Mouse (Mus musculus): ENCODE measurements around the gene Clcn1. TPM values are rescaled to one million over a fixed set of nuclear protein-coding genes. Genes with fewer than 3 reads are reported as not detected.

The Clcn1 gene
- total and polyA plus RNA-seq, 2 experiments from 2014 or later, result 0.95 to 2.0 TPM

DNA sequence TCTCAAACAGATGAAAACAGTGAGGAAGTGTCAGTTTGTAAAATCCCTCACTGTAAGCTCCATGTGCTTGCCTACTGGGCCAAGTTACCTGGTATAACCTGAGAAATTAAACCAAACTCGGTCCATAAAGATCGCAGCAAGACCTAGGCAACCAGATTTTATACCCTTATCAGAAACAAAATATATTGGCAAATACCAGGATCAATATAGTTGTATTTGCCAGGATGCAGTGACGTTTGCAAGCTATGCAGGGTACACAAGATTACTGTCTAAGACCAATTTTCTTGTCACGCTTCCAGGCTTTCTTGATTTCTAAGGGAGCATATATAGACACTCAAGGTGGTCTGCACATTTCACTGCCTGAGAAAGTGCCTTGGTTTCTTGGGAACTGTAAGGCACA is 34.7 kb upstream of the Clcn1 start:
- H3K9me3 ChIP-seq (ENCODE audit: low read length), result no peaks in the 10 kb centered on the region
- no peak overlapping the region for H3K4me2 ChIP-seq (ENCODE audit: low read depth, low read length)
- no peaks in the 10 kb centered on the region for H3K36me3 ChIP-seq (ENCODE audit: insufficient read depth, low read length)
- DNase-seq (ENCODE audit: low spot score) (no peak), ATAC-seq (no peak)
- TF ChIP-seq CTCF (IDR thresholded peaks at IDR 0.05; ENCODE audit: low read depth), result no peak
- no peak overlapping the region for H3K27ac ChIP-seq
- H3K4me1 ChIP-seq (ENCODE audit: insufficient read depth, low read length), result no peaks in the 10 kb centered on the region
- H3K4me3 ChIP-seq (ENCODE audit: low read length), result no peak overlapping the region
- WGBS, result 89% methylated on average over 4 of the region's 4 CpGs
- no peaks in the 10 kb centered on the region for H3K27me3 ChIP-seq (ENCODE audit: insufficient read depth, low read length)
- no peak overlapping the region for H3K9ac ChIP-seq (replicated peaks; ENCODE audit: low read length)

DNA sequence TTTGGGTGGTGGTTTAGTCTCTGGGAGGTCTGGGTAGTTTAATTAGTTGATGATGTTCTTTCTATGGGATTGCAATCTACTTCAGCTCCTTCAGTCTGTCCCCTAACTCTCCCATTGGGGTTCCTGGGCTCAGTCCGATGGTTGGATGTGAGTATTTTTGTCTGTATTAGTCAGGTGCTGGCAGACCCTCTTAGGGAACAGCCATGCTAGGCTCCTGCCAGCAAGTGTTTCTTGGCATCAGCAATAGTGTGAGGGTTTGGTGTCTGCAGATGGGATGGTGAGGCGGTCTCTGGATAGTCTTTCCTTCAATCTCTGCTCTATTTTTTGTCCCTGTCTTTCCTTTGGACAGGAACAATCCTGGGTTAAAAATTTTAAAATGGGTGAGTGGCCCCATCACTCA is 33.4 kb upstream of the Clcn1 start:
- Histone ChIP-seq H3K9ac (replicated peaks; ENCODE audit: low read length) (no peak overlapping the region), H3K4me3 (ENCODE audit: low read length) (no peak overlapping the region), H3K9me3 (ENCODE audit: low read length) (no peaks in the 10 kb centered on the region), H3K27me3 (ENCODE audit: insufficient read depth, low read length) (no peaks in the 10 kb centered on the region), H3K4me2 (ENCODE audit: low read depth, low read length) (no peak overlapping the region), H3K36me3 (ENCODE audit: insufficient read depth, low read length) (no peaks in the 10 kb centered on the region), H3K27ac (no peak overlapping the region), H3K4me1 (ENCODE audit: insufficient read depth, low read length) (no peaks in the 10 kb centered on the region)
- ATAC-seq (no peak), DNase-seq (ENCODE audit: low spot score) (no peak)
- TF ChIP-seq CTCF (IDR thresholded peaks at IDR 0.05; ENCODE audit: low read depth), result no peak
- WGBS, result 71% methylated on average over 2 of the region's 2 CpGs

DNA sequence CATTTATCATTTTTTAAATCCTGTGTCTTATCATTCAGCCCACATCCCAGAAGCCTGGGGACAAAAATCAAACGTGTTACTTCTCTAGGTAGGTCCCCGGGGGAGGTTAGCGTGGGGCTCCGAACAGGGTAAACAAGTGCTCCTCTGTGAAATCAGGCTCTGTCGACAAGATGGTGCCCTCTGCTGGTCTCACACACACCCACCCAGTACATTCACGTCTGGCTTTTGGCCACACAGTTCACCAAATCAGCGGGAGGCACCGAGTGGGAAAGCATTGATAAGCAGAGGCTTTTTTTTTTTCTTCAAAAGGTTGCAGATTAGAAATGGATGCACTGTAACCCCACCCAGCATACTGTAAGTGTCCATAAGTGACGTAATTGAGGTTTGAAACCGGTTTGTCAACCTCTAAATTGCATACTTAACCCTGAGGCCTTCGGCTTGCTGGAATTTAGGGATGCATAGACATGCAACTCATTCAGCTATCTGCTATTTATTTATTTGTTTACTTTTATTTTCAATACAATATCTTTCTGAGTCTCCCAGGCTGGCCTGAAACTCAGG is 29.1 kb upstream of the Clcn1 start:
- no peak overlapping the region for H3K27ac ChIP-seq
- H3K36me3 ChIP-seq (ENCODE audit: insufficient read depth, low read length), result no peaks in the 10 kb centered on the region
- ATAC-seq (peak; percentile 78; the same call in 1 of the 2 replicates), DNase-seq (ENCODE audit: low spot score) (peak; percentile 68)
- no peaks in the 10 kb centered on the region for H3K9me3 ChIP-seq (ENCODE audit: low read length)
- no peak overlapping the region for H3K9ac ChIP-seq (replicated peaks; ENCODE audit: low read length)
- TF ChIP-seq CTCF (IDR thresholded peaks at IDR 0.05; ENCODE audit: low read depth), result peak; percentile 73
- H3K4me1 ChIP-seq (ENCODE audit: insufficient read depth, low read length), result no peaks in the 10 kb centered on the region
- no peak overlapping the region for H3K4me3 ChIP-seq (ENCODE audit: low read length)
- no peaks in the 10 kb centered on the region for H3K27me3 ChIP-seq (ENCODE audit: insufficient read depth, low read length)
- 19% methylated on average over 11 of the region's 11 CpGs for WGBS
- no peak overlapping the region for H3K4me2 ChIP-seq (ENCODE audit: low read depth, low read length)

DNA sequence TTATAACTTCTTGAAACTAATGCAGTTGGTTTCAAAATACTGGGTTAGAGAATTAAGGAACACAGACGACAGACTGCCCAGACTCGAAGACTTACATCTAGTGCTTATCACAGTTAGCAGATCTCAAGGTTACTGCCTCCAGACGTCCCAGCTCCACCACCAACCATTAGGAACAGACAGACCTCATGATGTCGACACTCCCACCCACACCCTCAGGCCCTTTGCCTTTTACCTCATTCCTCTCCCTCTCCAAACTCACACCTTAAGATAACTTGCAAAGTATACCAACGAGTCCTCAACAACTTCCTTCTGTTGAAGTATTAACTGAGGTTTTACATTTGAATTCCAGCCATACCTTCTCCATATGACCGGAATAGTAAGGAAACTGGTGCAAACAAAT is 26.1 kb upstream of the Clcn1 start:
- TF ChIP-seq CTCF (IDR thresholded peaks at IDR 0.05; ENCODE audit: low read depth), result no peak
- ATAC-seq (no peak), DNase-seq (ENCODE audit: low spot score) (no peak)
- no peak overlapping the region for H3K4me2 ChIP-seq (ENCODE audit: low read depth, low read length)
- H3K9me3 ChIP-seq (ENCODE audit: low read length), result no peaks in the 10 kb centered on the region
- H3K4me3 ChIP-seq (ENCODE audit: low read length), result no peak overlapping the region
- WGBS, result 71% methylated on average over 6 of the region's 6 CpGs
- H3K9ac ChIP-seq (replicated peaks; ENCODE audit: low read length), result no peak overlapping the region
- H3K4me1 ChIP-seq (ENCODE audit: insufficient read depth, low read length), result no peaks in the 10 kb centered on the region
- H3K27ac ChIP-seq, result no peak overlapping the region
- H3K27me3 ChIP-seq (ENCODE audit: insufficient read depth, low read length), result no peaks in the 10 kb centered on the region
- H3K36me3 ChIP-seq (ENCODE audit: insufficient read depth, low read length), result no peaks in the 10 kb centered on the region

DNA sequence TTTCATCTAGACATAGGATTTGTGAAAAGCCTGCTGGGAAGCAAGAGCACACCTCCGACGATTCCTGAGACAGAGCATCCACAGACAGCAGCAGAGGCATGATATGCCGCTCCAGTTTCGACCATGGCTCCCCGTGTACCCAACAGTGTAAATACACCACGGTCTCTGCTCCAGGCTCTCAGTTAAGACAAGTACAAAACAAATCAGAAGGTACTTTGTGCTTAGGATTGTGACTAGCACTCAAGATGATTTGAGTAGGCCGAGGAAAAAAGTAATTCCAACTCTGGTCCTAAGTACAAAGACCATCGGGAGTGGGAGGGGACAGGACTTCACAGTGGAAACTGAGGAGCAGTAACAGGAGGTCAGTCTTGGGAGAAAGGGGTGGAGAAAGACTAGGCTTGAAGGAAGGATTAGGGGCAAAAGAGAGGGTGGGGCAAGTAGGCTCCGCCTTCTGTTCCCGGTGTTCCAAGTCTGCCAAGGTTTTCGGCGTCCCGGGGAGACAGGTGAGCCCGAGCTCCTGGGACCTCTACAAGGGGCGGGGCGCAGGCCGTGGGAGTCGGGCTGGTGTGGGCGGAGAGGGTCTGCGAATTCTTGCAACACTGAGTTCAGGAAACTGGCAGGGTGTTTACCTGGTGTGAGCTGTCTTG is 24.8 kb upstream of the Clcn1 start, which contains the start of gene Tmem139:
Tmem139 (plus strand) TSS at position 447 of the 647 bp plus-strand sequence.
- 23% methylated on average over 20 of the region's 20 CpGs for WGBS
- H3K9ac ChIP-seq (replicated peaks; ENCODE audit: low read length), result no peak within 1 kb of the TSS
- ATAC-seq (no peak), DNase-seq (ENCODE audit: low spot score) (no peak)
- no peaks in the 10 kb centered on the region for H3K36me3 ChIP-seq (ENCODE audit: insufficient read depth, low read length)
- H3K9me3 ChIP-seq (ENCODE audit: low read length), result no peaks in the 10 kb centered on the region
- no peak within 1 kb of the TSS for H3K4me2 ChIP-seq (ENCODE audit: low read depth, low read length)
- TF ChIP-seq CTCF (IDR thresholded peaks at IDR 0.05; ENCODE audit: low read depth), result no peak
- H3K4me1 ChIP-seq (ENCODE audit: insufficient read depth, low read length), result no peaks in the 10 kb centered on the region
- H3K4me3 ChIP-seq (ENCODE audit: low read length), result no peak within 1 kb of the TSS
- H3K27me3 ChIP-seq (ENCODE audit: insufficient read depth, low read length), result no peaks in the 10 kb centered on the region
- H3K27ac ChIP-seq, result no peak within 1 kb of the TSS

DNA sequence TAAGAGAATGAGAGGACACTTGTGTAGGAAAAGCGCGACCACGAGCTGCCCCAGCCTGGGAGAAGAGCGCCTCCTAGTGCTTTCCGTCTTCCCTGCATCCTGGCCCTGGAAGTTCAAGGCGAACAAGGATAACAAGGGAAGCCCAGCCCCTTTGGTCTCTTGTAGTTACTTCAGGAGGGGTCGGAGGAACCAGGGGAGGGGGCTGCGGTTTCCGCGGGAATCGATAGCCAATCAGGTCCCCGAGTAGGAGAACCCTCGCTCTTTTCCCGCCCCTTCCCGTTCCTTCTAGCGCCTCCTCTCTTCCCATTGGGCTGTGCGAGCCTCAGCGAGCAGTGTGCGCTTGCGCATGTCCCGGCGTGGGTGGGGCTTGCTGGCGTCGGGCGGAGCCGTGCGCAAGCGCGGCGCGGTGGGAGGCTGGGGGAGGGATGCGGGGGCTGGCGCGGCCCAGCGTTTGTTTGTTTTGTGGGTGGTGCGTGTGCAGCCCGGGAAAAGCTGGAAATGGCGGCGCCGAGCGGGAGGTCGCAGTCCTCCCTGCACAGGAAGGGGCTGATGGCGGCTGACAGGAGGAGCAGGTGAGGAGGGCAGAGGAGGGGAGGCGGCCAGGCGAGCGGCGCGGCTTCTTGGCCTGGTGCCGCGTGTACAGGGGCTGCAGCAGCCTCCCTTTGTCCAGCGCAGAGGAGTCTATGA is 21.7 kb upstream of the Clcn1 start, which contains the start of gene Casp2:
Casp2 (plus strand) TSS at position 360 of the 687 bp plus-strand sequence.
- DNase-seq (ENCODE audit: low spot score) (peak; percentile 99), ATAC-seq (peak; percentile 100)
- H3K27me3 ChIP-seq (ENCODE audit: insufficient read depth, low read length), result no peaks in the 10 kb centered on the region
- peaks cover 13% of the 10 kb centered on the region for H3K36me3 ChIP-seq (ENCODE audit: insufficient read depth, low read length)
- peak within 1 kb of the TSS; percentile 93 for H3K4me3 ChIP-seq (ENCODE audit: low read length)
- TF ChIP-seq CTCF (IDR thresholded peaks at IDR 0.05; ENCODE audit: low read depth), result peak; percentile 97
- H3K9me3 ChIP-seq (ENCODE audit: low read length), result no peaks in the 10 kb centered on the region
- H3K9ac ChIP-seq (replicated peaks; ENCODE audit: low read length), result peak within 1 kb of the TSS; percentile 88
- H3K27ac ChIP-seq, result peak within 1 kb of the TSS; percentile 90
- H3K4me1 ChIP-seq (ENCODE audit: insufficient read depth, low read length), result no peaks in the 10 kb centered on the region
- WGBS, result 1% methylated on average over 45 of the region's 51 CpGs
- H3K4me2 ChIP-seq (ENCODE audit: low read depth, low read length), result peak within 1 kb of the TSS; percentile 91
